Mouse (Mus musculus) monocyte, adult 2 months (primary cell): ENCODE measurements around the gene Vwa2.

Experiments
- DNase-seq, 2 experiments: peaks; one replicate each; pipeline ENCODE4 v3.0.0; 2022; ENCODE audit warnings: low spot score in 2 of 2, low read depth in 1 of 2

Gene Vwa2

DNA sequence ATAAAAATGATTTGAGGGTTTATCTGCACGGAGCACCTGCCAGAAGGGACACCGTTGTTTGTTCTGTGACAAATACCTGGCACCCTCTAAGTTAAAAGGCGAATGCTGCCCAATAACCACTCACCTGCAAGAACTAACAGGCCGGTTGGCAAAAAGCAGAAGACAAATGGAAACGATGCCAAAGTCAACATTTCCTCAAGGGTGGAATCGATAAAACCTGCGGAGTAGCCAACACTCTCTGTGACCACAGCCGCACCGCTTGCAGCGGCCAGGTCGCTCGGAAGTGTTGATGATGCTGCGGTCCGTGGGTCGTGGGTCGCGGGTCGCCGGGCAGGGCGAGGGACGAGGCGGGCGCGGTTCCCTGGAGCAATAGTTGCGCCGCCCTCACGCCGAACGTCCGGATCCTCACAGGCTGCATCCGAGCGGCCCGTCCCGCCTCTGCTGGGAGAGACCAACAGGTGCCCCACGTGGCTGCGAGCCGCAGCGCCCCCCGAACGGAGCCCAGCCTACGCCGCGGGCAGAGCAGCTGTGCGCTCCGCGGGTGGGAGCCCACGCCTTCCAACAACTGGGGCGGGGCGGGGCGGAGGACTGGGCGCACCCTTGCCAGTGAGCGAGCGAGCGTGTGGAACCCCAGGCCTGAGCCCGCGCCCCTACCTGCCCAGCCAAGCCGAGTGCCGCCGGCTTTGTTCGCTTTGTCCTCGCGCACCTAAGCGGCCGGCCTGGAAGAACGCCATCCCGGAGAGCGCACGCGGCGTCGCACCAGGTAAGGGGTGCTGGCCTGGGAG lies at the start of gene Vwa2:
Gene Vwa2 (plus strand): TSS at position 434 of the 785 bp plus-strand sequence.
- DNase-seq: no peak

GRCm38 (mm10) chr19:56826047-56826631 lies 47.9 kb upstream of the Vwa2 start, which contains the start of gene Tdrd1:
TSS of gene Tdrd1 (plus strand) at chr19:56826209.
- DNase-seq: no peak

- DNase-seq: no peak
These were observed 45.7 kb upstream of the Vwa2 start for GRCm38 (mm10) chr19:56828305-56828704.

- no peak for DNase-seq
These were observed 44.8 kb upstream of the Vwa2 start for GRCm38 (mm10) chr19:56829267-56829666.

GRCm38 (mm10) chr19:56830163-56830562 lies 43.9 kb upstream of the Vwa2 start:
- no peak for DNase-seq

DNA sequence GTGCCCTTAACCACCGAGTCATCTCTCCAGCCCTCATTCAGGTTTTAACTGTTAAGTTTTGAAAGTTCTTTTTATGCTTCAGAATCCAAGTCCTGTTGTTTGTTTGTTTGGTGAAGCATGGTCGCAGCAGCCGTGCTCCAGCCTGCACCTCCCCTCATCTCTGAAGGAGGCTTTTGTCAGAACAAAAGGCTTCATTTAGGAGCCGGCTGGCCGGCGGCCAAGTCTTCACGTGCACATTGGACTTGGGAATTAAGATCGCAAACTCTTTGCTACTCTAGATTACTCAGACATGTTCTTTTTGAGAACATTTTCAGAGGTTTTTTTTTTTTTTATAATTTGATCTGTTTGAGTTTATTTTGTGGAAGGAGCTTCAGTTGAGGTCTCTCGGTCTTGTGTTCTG lies 38.7 kb upstream of the Vwa2 start:
- no peak for DNase-seq

DNA sequence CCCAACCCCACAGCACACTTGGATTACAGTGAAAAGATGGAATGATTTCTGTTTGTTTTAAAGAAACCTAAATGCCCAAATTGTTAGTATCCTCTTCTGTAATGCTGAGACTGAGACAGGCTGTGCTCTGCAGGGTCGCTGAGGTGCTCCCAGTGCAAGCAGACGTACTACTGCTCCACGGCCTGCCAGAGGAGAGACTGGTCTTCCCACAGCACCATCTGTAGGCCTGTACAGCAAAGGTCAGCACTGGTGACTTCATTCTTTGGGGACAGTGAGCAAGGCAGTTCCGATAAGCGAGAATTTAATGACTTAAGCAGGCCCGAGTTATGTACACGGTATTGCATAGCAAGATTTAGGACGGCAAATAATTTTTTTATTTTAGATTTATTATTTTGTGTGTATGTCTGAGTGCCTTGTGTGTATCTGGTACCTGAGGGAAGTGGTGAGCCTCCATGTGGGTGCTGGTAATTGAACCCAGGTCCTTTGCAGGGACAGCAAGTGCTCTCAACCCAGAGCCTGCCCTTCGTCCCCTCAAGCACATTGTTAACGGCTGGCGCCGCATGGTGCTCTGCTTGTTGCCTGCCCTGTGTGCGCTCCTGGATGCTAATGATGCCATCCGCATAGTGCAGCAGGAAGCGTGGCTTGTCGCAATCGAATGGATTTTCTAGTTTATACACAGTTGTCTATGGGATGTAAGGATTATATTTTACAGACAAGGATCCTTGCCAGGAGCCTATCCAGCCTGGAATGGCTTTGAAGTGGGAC lies 34.9 kb upstream of the Vwa2 start:
- no peak for DNase-seq

DNA sequence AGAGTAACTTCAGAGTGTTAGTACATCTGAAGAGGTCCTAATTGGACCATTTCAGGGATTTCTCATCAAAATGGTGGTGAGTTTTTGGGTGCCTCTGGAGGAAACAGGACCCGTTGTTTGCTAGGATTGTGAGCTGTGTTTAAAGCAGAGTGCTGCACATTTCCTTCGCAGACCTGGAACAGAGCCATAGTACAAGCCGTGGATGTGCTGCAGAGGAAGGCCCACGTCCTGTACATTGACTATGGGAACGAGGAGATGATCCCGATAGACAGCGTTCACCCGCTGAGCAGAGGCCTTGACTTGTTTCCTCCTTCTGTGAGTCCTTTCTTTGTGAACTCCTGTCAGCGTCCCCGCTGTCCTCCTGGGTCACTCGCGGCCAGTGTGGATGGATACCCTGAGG lies 31.1 kb upstream of the Vwa2 start:
- DNase-seq: no peak

- DNase-seq: no peak
These were observed 21.5 kb upstream of the Vwa2 start for GRCm38 (mm10) chr19:56852590-56852989.

GRCm38 (mm10) chr19:56856455-56856854 lies 17.6 kb upstream of the Vwa2 start:
- no peak for DNase-seq

DNA sequence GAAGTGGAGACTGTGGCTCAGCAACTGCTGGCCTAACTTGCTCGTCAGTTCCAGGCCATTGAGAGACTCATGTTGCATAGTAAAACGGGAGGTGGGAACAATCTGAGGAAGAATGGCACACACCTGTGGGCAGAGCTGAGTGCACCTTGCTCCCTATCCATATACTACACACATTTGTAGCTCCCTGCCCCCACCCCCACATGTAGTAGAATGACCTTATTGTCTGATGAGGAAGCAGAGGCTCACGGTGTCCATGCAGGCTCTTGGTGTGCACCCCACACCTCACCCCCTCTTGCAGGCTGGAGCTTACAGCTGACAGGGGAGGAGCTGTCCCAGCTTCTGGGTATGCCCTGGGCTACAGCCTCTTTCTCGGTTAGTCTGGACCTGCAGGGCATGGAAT lies 6.3 kb upstream of the Vwa2 start:
- no peak for DNase-seq

- no peak for DNase-seq
These were observed 709 bp downstream of the Vwa2 start for GRCm38 (mm10) chr19:56874601-56875315.

- DNase-seq: no peak
These were observed 3.3 kb downstream of the Vwa2 start for GRCm38 (mm10) chr19:56877364-56877763.

- DNase-seq: no peak
These were observed 13.8 kb downstream of the Vwa2 start for GRCm38 (mm10) chr19:56887879-56888278.

DNA sequence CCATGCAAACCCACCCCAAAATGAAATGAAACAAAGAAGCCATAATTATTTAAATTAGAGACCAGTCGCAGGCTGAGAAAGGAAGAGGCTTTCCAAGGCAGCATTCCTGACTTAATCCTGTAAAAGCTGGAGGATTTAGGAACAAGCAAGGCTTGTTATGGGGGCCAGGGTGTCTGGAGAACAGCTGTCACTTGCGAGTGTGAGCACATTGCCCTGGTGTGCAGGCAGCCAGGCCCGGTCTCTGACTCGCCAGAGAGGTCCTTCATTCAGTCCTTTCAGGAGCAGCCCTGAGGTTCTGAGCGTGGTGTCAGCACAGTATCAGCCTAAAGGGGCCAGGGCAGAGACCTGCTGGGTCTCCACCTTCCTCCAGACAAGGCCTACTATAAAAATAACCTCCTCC lies 14.6 kb downstream of the Vwa2 start:
- no peak for DNase-seq

- DNase-seq: no peak
These were observed 17.4 kb downstream of the Vwa2 start for GRCm38 (mm10) chr19:56891438-56891837.

DNA sequence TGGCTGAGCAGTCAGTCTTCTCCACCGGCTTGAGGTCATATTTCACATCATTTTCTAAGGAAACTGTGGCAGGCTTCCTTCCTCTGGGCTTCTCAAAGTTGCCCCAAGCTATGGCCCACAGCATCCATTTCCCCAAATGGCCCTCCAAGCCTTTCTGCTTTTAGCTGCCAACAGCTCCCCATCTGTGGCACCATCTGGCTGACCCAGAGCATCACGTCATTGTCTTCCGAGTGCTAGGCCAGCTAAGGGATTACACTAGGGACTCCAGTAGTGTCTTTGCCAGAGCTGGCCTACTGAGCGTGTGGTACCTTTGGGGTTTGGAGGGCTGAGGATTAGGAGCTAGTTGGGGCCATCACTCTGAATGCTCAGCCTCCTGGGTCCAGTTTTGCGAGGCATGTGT lies 18.5 kb downstream of the Vwa2 start:
- no peak for DNase-seq

- DNase-seq: no peak
These were observed 19.3 kb downstream of the Vwa2 start for GRCm38 (mm10) chr19:56893326-56893725.

- no peak for DNase-seq
These were observed 23.6 kb downstream of the Vwa2 start for GRCm38 (mm10) chr19:56897654-56898053.

DNA sequence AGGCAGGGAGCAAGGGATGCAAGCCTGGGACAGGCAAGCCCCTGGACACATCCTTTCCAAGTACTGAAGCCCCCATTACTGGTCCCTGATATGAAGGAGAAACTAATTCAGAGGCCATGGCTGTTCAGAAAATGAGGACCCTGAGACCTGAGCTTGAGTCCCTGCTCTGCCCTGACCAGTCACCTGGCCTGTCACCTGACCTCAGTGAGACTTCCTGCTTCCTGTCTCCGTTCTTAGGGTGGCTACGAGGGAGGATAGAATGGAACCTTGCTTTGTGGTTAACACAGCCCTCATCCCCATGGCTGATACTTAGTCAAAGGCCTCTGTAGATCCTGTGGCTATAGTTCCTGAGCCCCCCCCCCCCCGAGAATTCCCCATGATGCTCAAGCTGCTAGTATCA lies 30.0 kb downstream of the Vwa2 start:
- DNase-seq: no peak

GRCm38 (mm10) chr19:56905395-56905794 lies 31.3 kb downstream of the Vwa2 start:
- no peak for DNase-seq
